Mouse (Mus musculus) neural tube, embryonic 10.5 days (tissue): ENCODE measurements around the gene Olfr571.

ENCODE experiments used
- DNase-seq: peaks from one replicate; pipeline ENCODE4 v3.0.0-alpha.2; 2017; ENCODE audit warnings: low spot score; ENCODE audit errors: extremely low spot score

Olfr571 gene

GRCm38 (mm10) chr7:102917032-102917875 lies at the start of gene Olfr571:
Gene Olfr571, minus strand, starts transcription at chr7:102917536.
- no peak for DNase-seq

- no peak for DNase-seq
These were observed 45.0 kb upstream of the Olfr571 start, which contains the start of gene Olfr576 for GRCm38 (mm10) chr7:102962360-102962759. Gene Olfr576, plus strand, starts transcription at chr7:102962660.

GRCm38 (mm10) chr7:102958593-102958992 lies 41.3 kb upstream of the Olfr571 start, which contains the start of gene Olfr575:
Gene Olfr575, minus strand, starts transcription at chr7:102958775.
- DNase-seq = no peak

- no peak for DNase-seq
These were observed 40.8 kb upstream of the Olfr571 start for GRCm38 (mm10) chr7:102958137-102958536.

- no peak for DNase-seq
These were observed 33.4 kb upstream of the Olfr571 start for GRCm38 (mm10) chr7:102950732-102951131.

GRCm38 (mm10) chr7:102948167-102948566 lies 30.8 kb upstream of the Olfr571 start, which contains the start of gene Olfr574:
Gene Olfr574, plus strand, starts transcription at chr7:102948467.
- DNase-seq = no peak

GRCm38 (mm10) chr7:102943417-102943816 lies 26.1 kb upstream of the Olfr571 start:
- no peak for DNase-seq

GRCm38 (mm10) chr7:102942475-102942874 lies 25.1 kb upstream of the Olfr571 start, which contains the start of gene Olfr573-ps1:
Gene Olfr573-ps1, minus strand, starts transcription at chr7:102942575.
- no peak for DNase-seq

GRCm38 (mm10) chr7:102927105-102927504 lies 9.8 kb upstream of the Olfr571 start:
- DNase-seq = no peak

GRCm38 (mm10) chr7:102924109-102924508 lies 6.8 kb upstream of the Olfr571 start, which contains the start of gene Olfr572:
Gene Olfr572, plus strand, starts transcription at chr7:102924409.
- no peak for DNase-seq

GRCm38 (mm10) chr7:102919632-102920031 lies 2.3 kb upstream of the Olfr571 start:
- DNase-seq = no peak

- no peak for DNase-seq
These were observed 931 bp downstream of the Olfr571 start for GRCm38 (mm10) chr7:102916405-102916804.

GRCm38 (mm10) chr7:102915261-102915660 lies 2.1 kb downstream of the Olfr571 start:
- no peak for DNase-seq

GRCm38 (mm10) chr7:102890782-102891181 lies 26.6 kb downstream of the Olfr571 start, which contains the start of gene Olfr569:
Gene Olfr569, minus strand, starts transcription at chr7:102890882.
- no peak for DNase-seq

GRCm38 (mm10) chr7:102876822-102877221 lies 40.5 kb downstream of the Olfr571 start, which contains the start of gene Olfr568:
Gene Olfr568, plus strand, starts transcription at chr7:102877122.
- DNase-seq = no peak

- no peak for DNase-seq
These were observed 58.7 kb downstream of the Olfr571 start, which contains the start of gene Olfr566 for GRCm38 (mm10) chr7:102858665-102859064. Gene Olfr566, minus strand, starts transcription at chr7:102858765.

GRCm38 (mm10) chr7:102855807-102856206 lies 61.5 kb downstream of the Olfr571 start:
- no peak for DNase-seq
